In the genomic region with DNA sequence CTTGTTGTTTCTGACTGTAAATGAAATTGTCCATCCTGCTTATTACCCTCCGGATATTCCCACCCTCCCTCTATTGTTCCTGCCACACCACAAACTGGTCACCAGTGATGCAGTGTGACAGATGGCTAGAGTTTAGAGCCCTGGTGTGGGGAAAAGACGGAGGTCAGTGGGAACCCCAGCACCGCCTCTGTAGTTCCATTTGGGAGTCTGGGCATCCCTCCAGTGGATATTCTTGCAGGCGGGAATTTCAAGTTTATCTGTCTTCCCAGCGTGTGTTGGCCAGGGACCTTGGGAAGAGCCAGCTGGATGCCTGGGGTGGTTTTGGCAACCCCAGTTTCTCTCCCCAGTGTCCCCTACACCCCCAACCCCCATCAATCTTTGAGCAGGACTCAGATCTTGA, we compare ENCODE assay signal across 8 mouse cellular contexts. TPM values are rescaled to one million over a fixed set of nuclear protein-coding genes. Genes with fewer than 3 reads are reported as not detected.
A peak's percentile ranks its signal among the peaks of the same experiment; 100 is the strongest.
DNase-seq lines count a peak whose midpoint lies in the region; ATAC-seq lines count a peak whose summit lies in the region.

No protein-coding gene starts in this region.

- peak; percentile 9; the same call in 1 of the 2 replicates for ATAC-seq in frontal cortex, adult (ENCODE audit: low TSS enrichment)
- ATAC-seq in forebrain, embryonic 11.5 days (replicated peaks; ENCODE audit: low FRiP score), result no peak
- 0 out of 2 replicates have a peak, but pooled peaks have one; percentile 22 for ATAC-seq in hindbrain, embryonic 16.5 days

- peak overlapping the region; percentile 78 for H3K9ac ChIP-seq in forebrain, embryonic 11.5 days (ENCODE audit: low read length)
- H3K9ac ChIP-seq in hindbrain, embryonic 16.5 days (ENCODE audit: low read depth, low read length), result peak overlapping the region; percentile 67

- no peaks in the 10 kb centered on the region for H3K27me3 ChIP-seq in forebrain, embryonic 11.5 days (ENCODE audit: control insufficient read depth, insufficient read depth, low read length)
- no peaks in the 10 kb centered on the region for H3K27me3 ChIP-seq in hindbrain, embryonic 16.5 days (replicated peaks; ENCODE audit: control insufficient read depth, insufficient read depth, low read length)

- H3K27ac ChIP-seq in forebrain, embryonic 11.5 days (ENCODE audit: low read depth, low read length), result no peak overlapping the region
- H3K27ac ChIP-seq in hindbrain, embryonic 16.5 days (ENCODE audit: low read depth, low read length), result no peak overlapping the region; the same call in 1 of the 2 replicates

- 55% methylated on average over 5 of the region's 5 CpGs for WGBS in forebrain, embryonic 11.5 days
- 28% methylated on average over 5 of the region's 5 CpGs for WGBS in hindbrain, embryonic 16.5 days

- H3K36me3 ChIP-seq in forebrain, embryonic 11.5 days (ENCODE audit: control insufficient read depth, insufficient read depth, low read length), result no peaks in the 10 kb centered on the region
- no peaks in the 10 kb centered on the region for H3K36me3 ChIP-seq in hindbrain, embryonic 16.5 days (ENCODE audit: control insufficient read depth, insufficient read depth, low read length)

- DNase-seq in frontal cortex, postnatal 10 days (ENCODE audit: low spot score in 2 of 2), result no peak
- peak; percentile 68 for DNase-seq in MN1 (ENCODE audit: low spot score)
- no peak for DNase-seq in forebrain, embryonic 11.5 days (ENCODE audit: low spot score)
- DNase-seq in lung, postnatal 36 days, result peak; percentile 11
- no peak for DNase-seq in thymus, postnatal 10 days (ENCODE audit: low spot score in 2 of 2)
- DNase-seq in thymus, postnatal 14 days, result no peak

- peak overlapping the region; percentile 50 for H3K4me3 ChIP-seq in forebrain, embryonic 11.5 days (ENCODE audit: low read depth, low read length)
- peak overlapping the region; percentile 46 for H3K4me3 ChIP-seq in hindbrain, embryonic 16.5 days (ENCODE audit: low read length)

- peak overlapping the region; percentile 79 for H3K4me2 ChIP-seq in forebrain, embryonic 11.5 days (ENCODE audit: low read depth, low read length, severe bottlenecking)
- peak overlapping the region; percentile 60 for H3K4me2 ChIP-seq in hindbrain, embryonic 16.5 days (ENCODE audit: low read length)

- peaks cover 6% of the 10 kb centered on the region; the same call in 1 of the 2 replicates for H3K4me1 ChIP-seq in forebrain, embryonic 11.5 days (replicated peaks; ENCODE audit: control insufficient read depth, insufficient read depth, low read length)
- H3K4me1 ChIP-seq in hindbrain, embryonic 16.5 days (ENCODE audit: control insufficient read depth, insufficient read depth, low read depth, low read length), result peaks cover 8% of the 10 kb centered on the region

- no peaks in the 10 kb centered on the region for H3K9me3 ChIP-seq in forebrain, embryonic 11.5 days (ENCODE audit: control insufficient read depth, low read length)
- H3K9me3 ChIP-seq in hindbrain, embryonic 16.5 days (ENCODE audit: control insufficient read depth, low read length), result no peaks in the 10 kb centered on the region

RNA-seq across cellular contexts. Expression of a gene that starts 0.7 kb away (rescaled TPM):
- polyA plus RNA-seq in forebrain, embryonic 11.5 days (2014; fragmentation: Nextera tagmentation; extraction: Ambion mirVana), result 20.8 and 23.0 TPM in 2 replicates
- polyA plus RNA-seq in hindbrain, embryonic 16.5 days (2015; fragmentation: Nextera tagmentation; extraction: Ambion mirVana), result 19.6 and 21.0 TPM in 2 replicates

RNA-seq across cellular contexts. Expression of a gene that starts 14.0 kb away (rescaled TPM):
- 46.6 and 53.1 TPM in 2 replicates for polyA plus RNA-seq in forebrain, embryonic 11.5 days (2014; fragmentation: Nextera tagmentation; extraction: Ambion mirVana)
- polyA plus RNA-seq in hindbrain, embryonic 16.5 days (2015; fragmentation: Nextera tagmentation; extraction: Ambion mirVana), result 37.9 and 48.2 TPM in 2 replicates

Comparison
In these comparisons a context has a peak if more than half of its experiments do, and no peak if none do; other contexts are left out.
1. DNase-seq: peak in MN1 (single experiment) and lung, postnatal 36 days (single experiment); none in frontal cortex, postnatal 10 days (0 of 2), forebrain, embryonic 11.5 days (single experiment), thymus, postnatal 10 days (0 of 2) and thymus, postnatal 14 days (single experiment).